Mouse (Mus musculus) erythroblast, embryonic 14.5 days (primary cell): ENCODE measurements around the gene Dync1i2. TPM values are rescaled to one million over a fixed set of nuclear protein-coding genes. Genes with fewer than 3 reads are reported as not detected.

ENCODE experiments used
- H3K27me3 ChIP-seq: 2 replicates; pipeline ENCODE4 v1.6.1; 2012; ENCODE audit warnings: inconsistent platforms; ENCODE audit not compliant: control insufficient read depth
- H3K36me3 ChIP-seq: 2 replicates; pipeline ENCODE4 v1.6.1; 2012; ENCODE audit warnings: mild to moderate bottlenecking, inconsistent platforms; ENCODE audit not compliant: control insufficient read depth
- H3K4me1 ChIP-seq: 2 replicates; pipeline ENCODE4 v1.6.1; 2012; ENCODE audit warnings: inconsistent platforms; ENCODE audit not compliant: control insufficient read depth
- H3K4me3 ChIP-seq: replicated peaks from 2 replicates; pipeline ENCODE3; 2012; ENCODE audit warnings: moderate library complexity, mild to moderate bottlenecking, inconsistent platforms
- H3K9me3 ChIP-seq: 2 replicates; pipeline ENCODE4 v1.6.1; 2012; ENCODE audit warnings: low read length, inconsistent platforms, mixed read lengths; ENCODE audit not compliant: control insufficient read depth
- GATA1 ChIP-seq: IDR thresholded peaks from 2 replicates; pipeline ENCODE4 v1.6.1; 2012; ENCODE audit warnings: low read length, inconsistent platforms, mixed read lengths
- TAL1 ChIP-seq: IDR thresholded peaks from 3 replicates; pipeline ENCODE4 v1.6.1; 2012; ENCODE audit warnings: low read length, inconsistent platforms, mixed read lengths
- polyA plus RNA-seq: library from polyadenylated mRNA; stranded (reverse); fragments of >175 nt; gene quantifications from 2 replicates; pipeline ENCODE4 v1.2.3, GENCODE M21; 2012

Dync1i2 gene
- 1.3 TPM in 2 replicates for polyA plus RNA-seq

- peak within 1 kb of the TSS; percentile 98 for H3K4me3 ChIP-seq
- H3K9me3 ChIP-seq, result no peaks in the 10 kb centered on the region
- peaks cover 27% of the 10 kb centered on the region for H3K36me3 ChIP-seq
- TF ChIP-seq TAL1, result no peak
- TF ChIP-seq GATA1, result no peak
- peaks cover 6% of the 10 kb centered on the region for H3K27me3 ChIP-seq
- peaks cover 17% of the 10 kb centered on the region for H3K4me1 ChIP-seq
Measured at GRCm38 (mm10) chr2:71211591-71212359, at the start of gene Dync1i2. Gene Dync1i2, plus strand, starts transcription at chr2:71211706.

DNA sequence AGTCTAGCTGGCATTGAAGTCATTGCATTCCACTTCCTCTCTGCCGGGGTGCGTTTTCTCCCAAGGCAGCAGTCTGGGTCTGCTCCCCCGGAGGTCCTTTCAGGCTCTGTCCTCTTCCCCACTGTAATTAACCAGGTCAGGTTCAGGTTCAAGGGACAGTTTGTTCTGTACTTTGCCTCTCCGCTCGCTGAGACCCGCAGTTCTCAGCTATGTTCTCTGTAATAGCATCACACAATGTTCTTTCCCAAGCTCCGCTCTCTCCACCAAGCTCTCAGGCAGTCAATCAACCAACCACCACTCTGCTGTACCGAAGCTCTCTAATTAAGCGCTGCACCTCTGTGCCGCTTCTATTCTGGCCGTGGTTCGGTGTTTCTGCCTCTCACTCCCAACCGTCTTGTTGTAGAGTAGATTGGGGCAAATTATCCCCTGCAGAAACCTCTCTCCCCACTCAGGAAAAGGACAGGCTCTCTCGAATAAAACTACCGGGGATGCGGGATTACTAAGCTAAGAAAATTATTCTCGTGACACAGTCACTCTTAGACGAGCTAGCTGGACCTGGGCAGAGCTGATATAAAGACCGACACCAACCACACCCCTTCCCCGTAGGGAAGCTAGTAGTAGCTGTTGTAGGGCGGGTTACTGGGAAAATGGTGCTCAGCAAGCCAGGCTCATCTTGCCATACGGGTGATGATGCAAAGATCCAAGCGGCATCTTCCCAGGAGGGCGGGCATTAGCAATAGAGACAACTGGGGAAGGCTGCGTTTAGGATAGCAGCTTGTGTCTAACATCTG is 48.5 kb upstream of the Dync1i2 start:
- no peak for TF ChIP-seq GATA1
- no peak for TF ChIP-seq TAL1
- H3K27me3 ChIP-seq, result no peaks in the 10 kb centered on the region
- H3K36me3 ChIP-seq, result no peaks in the 10 kb centered on the region

GRCm38 (mm10) chr2:71167211-71167610 is 44.3 kb upstream of the Dync1i2 start:
- Histone ChIP-seq H3K27me3 (no peaks in the 10 kb centered on the region), H3K4me3 (no peak overlapping the region), H3K9me3 (no peaks in the 10 kb centered on the region), H3K4me1 (peaks cover 12% of the 10 kb centered on the region), H3K36me3 (no peaks in the 10 kb centered on the region)
- TF ChIP-seq TAL1 (no peak), GATA1 (no peak)

More for the DNA sequence above, 48.5 kb upstream of the Dync1i2 start:
- Histone ChIP-seq H3K9me3 (no peaks in the 10 kb centered on the region), H3K4me3 (no peak overlapping the region), H3K4me1 (peaks cover 20% of the 10 kb centered on the region)

GRCm38 (mm10) chr2:71168461-71169021 is 43.0 kb upstream of the Dync1i2 start:
- Histone ChIP-seq H3K36me3 (no peaks in the 10 kb centered on the region), H3K27me3 (no peaks in the 10 kb centered on the region), H3K9me3 (no peaks in the 10 kb centered on the region), H3K4me3 (no peak overlapping the region), H3K4me1 (peaks cover 7% of the 10 kb centered on the region)
- TF ChIP-seq GATA1 (no peak), TAL1 (no peak)

GRCm38 (mm10) chr2:71173031-71173430 is 38.5 kb upstream of the Dync1i2 start:
- Histone ChIP-seq H3K4me3 (no peak overlapping the region), H3K27me3 (no peaks in the 10 kb centered on the region), H3K36me3 (no peaks in the 10 kb centered on the region), H3K9me3 (no peaks in the 10 kb centered on the region), H3K4me1 (peaks cover 16% of the 10 kb centered on the region)
- TF ChIP-seq TAL1, result no peak
- no peak for TF ChIP-seq GATA1

DNA sequence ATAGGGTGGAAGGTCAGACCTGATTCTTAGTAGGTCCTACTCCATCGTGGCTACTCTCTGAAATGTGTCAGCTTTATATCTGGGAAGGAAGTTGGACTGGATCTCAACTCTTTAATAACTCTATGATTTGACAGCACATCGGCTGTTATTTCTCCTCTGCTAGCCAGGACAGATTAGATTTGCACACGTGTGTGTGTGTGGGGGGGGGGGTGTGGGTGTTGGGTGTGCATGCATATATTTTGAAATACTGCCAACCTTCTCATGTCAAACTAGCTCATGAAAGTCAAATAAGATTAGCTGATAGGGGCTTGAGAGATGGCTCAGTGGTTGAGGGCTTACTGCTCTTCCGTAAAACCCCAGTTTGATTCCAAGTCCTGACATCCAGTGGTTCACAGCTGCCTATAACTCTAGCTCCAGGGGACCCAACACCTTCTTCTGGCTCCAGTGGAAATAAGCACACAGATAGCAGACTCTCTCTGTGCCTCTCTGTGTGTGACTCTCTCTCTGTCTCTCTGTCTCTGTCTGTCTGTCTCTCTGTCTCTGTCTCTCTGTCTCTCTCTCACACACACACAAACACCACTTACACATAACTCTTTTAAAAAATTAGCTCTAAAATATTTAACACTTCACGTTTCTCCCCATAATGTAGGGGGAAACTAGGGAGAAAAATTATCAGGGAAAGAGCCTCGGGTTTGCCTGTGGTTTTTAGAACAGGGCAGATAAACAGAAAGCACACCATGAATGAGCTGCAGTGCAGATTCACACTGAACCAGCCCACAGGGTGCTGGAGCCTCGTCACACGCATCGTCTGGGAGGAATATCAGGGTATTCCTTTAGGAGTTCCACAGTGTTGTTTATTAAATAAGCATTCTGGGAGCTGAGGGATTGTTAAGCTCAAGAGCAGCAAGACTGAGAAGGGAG is 34.9 kb upstream of the Dync1i2 start:
- H3K36me3 ChIP-seq, result no peaks in the 10 kb centered on the region

DNA sequence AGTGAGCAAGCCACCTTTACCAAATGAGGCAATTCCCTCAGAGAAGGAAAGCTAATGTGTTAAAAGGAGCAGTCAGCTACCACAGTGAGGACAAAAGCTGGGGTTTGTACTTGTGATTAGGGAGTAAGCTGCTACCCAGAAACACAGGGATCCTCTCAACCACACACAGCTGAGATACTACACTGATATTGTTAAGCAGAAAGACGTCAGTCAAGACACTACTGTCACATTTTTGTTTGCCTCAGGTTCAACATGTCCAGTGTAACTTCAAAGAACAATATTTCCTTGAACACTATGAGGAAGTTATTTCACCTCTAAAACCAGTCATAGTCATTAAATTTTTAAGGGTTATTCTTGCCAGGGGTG is 34.3 kb upstream of the Dync1i2 start:
- H3K27me3 ChIP-seq, result no peaks in the 10 kb centered on the region
- H3K4me1 ChIP-seq, result peaks cover 16% of the 10 kb centered on the region
- H3K9me3 ChIP-seq, result no peaks in the 10 kb centered on the region
- H3K4me3 ChIP-seq, result no peak overlapping the region
- TF ChIP-seq TAL1, result no peak
- TF ChIP-seq GATA1, result no peak
- H3K36me3 ChIP-seq, result no peaks in the 10 kb centered on the region

More for the DNA sequence above, 34.9 kb upstream of the Dync1i2 start:
- TF ChIP-seq TAL1 (no peak), GATA1 (no peak)
- Histone ChIP-seq H3K4me3 (no peak overlapping the region), H3K27me3 (no peaks in the 10 kb centered on the region), H3K9me3 (no peaks in the 10 kb centered on the region), H3K4me1 (peaks cover 16% of the 10 kb centered on the region)

- no peaks in the 10 kb centered on the region for H3K9me3 ChIP-seq
- H3K4me3 ChIP-seq, result no peak overlapping the region
- TF ChIP-seq GATA1, result no peak
- no peak for TF ChIP-seq TAL1
- peaks cover 16% of the 10 kb centered on the region for H3K4me1 ChIP-seq
- H3K27me3 ChIP-seq, result no peaks in the 10 kb centered on the region
- H3K36me3 ChIP-seq, result no peaks in the 10 kb centered on the region
Measured at GRCm38 (mm10) chr2:71177760-71178159, 33.7 kb upstream of the Dync1i2 start.
